Mouse (Mus musculus): ENCODE measurements around the gene Fam76b. TPM values are rescaled to one million over a fixed set of nuclear protein-coding genes. Genes with fewer than 3 reads are reported as not detected.

The Fam76b gene
- polyA plus RNA-seq, 1 experiment from 2014 or later: 29.8 TPM

- Histone ChIP-seq H3K9ac (peak overlapping the region; percentile 91), H3K9me3 (ENCODE audit: low read depth, low read length) (no peaks in the 10 kb centered on the region), H3K27me3 (ENCODE audit: insufficient read depth, low read length) (no peaks in the 10 kb centered on the region), H3K36me3 (ENCODE audit: insufficient read depth) (peaks cover 30% of the 10 kb centered on the region), H3K4me2 (peak overlapping the region; percentile 80), H3K4me1 (ENCODE audit: insufficient read depth) (peaks cover 16% of the 10 kb centered on the region), H3K4me3 (ENCODE audit: low read depth, low read length) (peak overlapping the region; percentile 89), H3K27ac (ENCODE audit: low read depth) (peak overlapping the region; percentile 97)
- under 1% methylated on average over 22 of the region's 23 CpGs for WGBS
- peak; percentile 30 for ATAC-seq (ENCODE audit: insufficient read depth)
- peak; percentile 77 for DNase-seq
- TF ChIP-seq CTCF (IDR thresholded peaks at IDR 0.05; ENCODE audit: low read depth): peak; percentile 41
Measured at GRCm38 (mm10) chr9:13828087-13828441, 548 bp downstream of the Fam76b start.

GRCm38 (mm10) chr9:13835256-13835655 lies 7.7 kb downstream of the Fam76b start:
- H3K36me3 ChIP-seq (ENCODE audit: insufficient read depth): peaks cover 91% of the 10 kb centered on the region
- TF ChIP-seq CTCF (IDR thresholded peaks at IDR 0.05; ENCODE audit: low read depth): no peak
- no peak overlapping the region for H3K4me3 ChIP-seq (ENCODE audit: low read depth, low read length)
- no peaks in the 10 kb centered on the region for H3K27me3 ChIP-seq (ENCODE audit: insufficient read depth, low read length)
- no peaks in the 10 kb centered on the region for H3K4me1 ChIP-seq (ENCODE audit: insufficient read depth)
- H3K27ac ChIP-seq (ENCODE audit: low read depth): no peak overlapping the region
- ATAC-seq (ENCODE audit: insufficient read depth): no peak
- no peak overlapping the region for H3K9ac ChIP-seq
- DNase-seq: no peak
- 81% methylated on average over 3 of the region's 3 CpGs for WGBS
- no peak overlapping the region for H3K4me2 ChIP-seq
- H3K9me3 ChIP-seq (ENCODE audit: low read depth, low read length): no peaks in the 10 kb centered on the region

GRCm38 (mm10) chr9:13836726-13837125 lies 9.2 kb downstream of the Fam76b start:
- DNase-seq: no peak
- 57% methylated on average over 2 of the region's 2 CpGs for WGBS

GRCm38 (mm10) chr9:13847591-13847990 lies 20.1 kb downstream of the Fam76b start:
- DNase-seq (no peak), ATAC-seq (ENCODE audit: insufficient read depth) (no peak)
- Histone ChIP-seq H3K9ac (no peak overlapping the region), H3K27ac (ENCODE audit: low read depth) (no peak overlapping the region), H3K36me3 (ENCODE audit: insufficient read depth) (peaks cover 34% of the 10 kb centered on the region), H3K4me2 (no peak overlapping the region), H3K27me3 (ENCODE audit: insufficient read depth, low read length) (no peaks in the 10 kb centered on the region), H3K4me1 (ENCODE audit: insufficient read depth) (no peaks in the 10 kb centered on the region), H3K9me3 (ENCODE audit: low read depth, low read length) (no peaks in the 10 kb centered on the region), H3K4me3 (ENCODE audit: low read depth, low read length) (no peak overlapping the region)
- TF ChIP-seq CTCF (IDR thresholded peaks at IDR 0.05; ENCODE audit: low read depth): no peak
- 83% methylated on average over 3 of the region's 3 CpGs for WGBS

More at GRCm38 (mm10) chr9:13836726-13837125, 9.2 kb downstream of the Fam76b start:
- Histone ChIP-seq H3K9ac (no peak overlapping the region), H3K27me3 (ENCODE audit: insufficient read depth, low read length) (no peaks in the 10 kb centered on the region), H3K4me3 (ENCODE audit: low read depth, low read length) (no peak overlapping the region), H3K4me1 (ENCODE audit: insufficient read depth) (no peaks in the 10 kb centered on the region), H3K4me2 (no peak overlapping the region), H3K36me3 (ENCODE audit: insufficient read depth) (peaks cover 93% of the 10 kb centered on the region), H3K9me3 (ENCODE audit: low read depth, low read length) (no peaks in the 10 kb centered on the region), H3K27ac (ENCODE audit: low read depth) (no peak overlapping the region)
- ATAC-seq (ENCODE audit: insufficient read depth): no peak
- no peak for TF ChIP-seq CTCF (IDR thresholded peaks at IDR 0.05; ENCODE audit: low read depth)

GRCm38 (mm10) chr9:13848481-13849480 lies 21.3 kb downstream of the Fam76b start:
- Histone ChIP-seq H3K27me3 (ENCODE audit: insufficient read depth, low read length) (no peaks in the 10 kb centered on the region), H3K27ac (ENCODE audit: low read depth) (no peak overlapping the region), H3K9ac (no peak overlapping the region), H3K4me3 (ENCODE audit: low read depth, low read length) (no peak overlapping the region), H3K36me3 (ENCODE audit: insufficient read depth) (peaks cover 23% of the 10 kb centered on the region), H3K4me2 (no peak overlapping the region), H3K4me1 (ENCODE audit: insufficient read depth) (no peaks in the 10 kb centered on the region), H3K9me3 (ENCODE audit: low read depth, low read length) (no peaks in the 10 kb centered on the region)
- DNase-seq (peak; percentile 85), ATAC-seq (ENCODE audit: insufficient read depth) (peak; percentile 87)
- WGBS: 71% methylated on average over 10 of the region's 10 CpGs
- TF ChIP-seq CTCF (IDR thresholded peaks at IDR 0.05; ENCODE audit: low read depth): peak; percentile 79

GRCm38 (mm10) chr9:13853876-13854275 lies 26.4 kb downstream of the Fam76b start:
- WGBS: 53% methylated on average over 3 of the region's 3 CpGs
- no peaks in the 10 kb centered on the region for H3K27me3 ChIP-seq (ENCODE audit: insufficient read depth, low read length)
- no peak overlapping the region for H3K4me2 ChIP-seq
- ATAC-seq (ENCODE audit: insufficient read depth) (no peak), DNase-seq (no peak)
- H3K27ac ChIP-seq (ENCODE audit: low read depth): no peak overlapping the region
- H3K4me3 ChIP-seq (ENCODE audit: low read depth, low read length): no peak overlapping the region
- no peak for TF ChIP-seq CTCF (IDR thresholded peaks at IDR 0.05; ENCODE audit: low read depth)
- H3K9ac ChIP-seq: no peak overlapping the region
- no peaks in the 10 kb centered on the region for H3K4me1 ChIP-seq (ENCODE audit: insufficient read depth)
- H3K36me3 ChIP-seq (ENCODE audit: insufficient read depth): no peaks in the 10 kb centered on the region
- no peaks in the 10 kb centered on the region for H3K9me3 ChIP-seq (ENCODE audit: low read depth, low read length)

- no peak for TF ChIP-seq CTCF (IDR thresholded peaks at IDR 0.05; ENCODE audit: low read depth)
- Histone ChIP-seq H3K4me1 (ENCODE audit: insufficient read depth) (no peaks in the 10 kb centered on the region), H3K4me3 (ENCODE audit: low read depth, low read length) (no peak overlapping the region), H3K4me2 (no peak overlapping the region), H3K9me3 (ENCODE audit: low read depth, low read length) (no peaks in the 10 kb centered on the region), H3K27ac (ENCODE audit: low read depth) (no peak overlapping the region), H3K9ac (no peak overlapping the region), H3K27me3 (ENCODE audit: insufficient read depth, low read length) (no peaks in the 10 kb centered on the region), H3K36me3 (ENCODE audit: insufficient read depth) (no peaks in the 10 kb centered on the region)
- 47% methylated on average over 1 of the region's 1 CpGs for WGBS
- DNase-seq (no peak), ATAC-seq (ENCODE audit: insufficient read depth) (no peak)
Measured at GRCm38 (mm10) chr9:13856247-13856646, 28.7 kb downstream of the Fam76b start.

Measured in lung, embryonic 14.5 days (tissue).